Mouse (Mus musculus) adrenal gland, postnatal 36 days (tissue): ENCODE measurements around the gene Fbxo3. TPM values are rescaled to one million over a fixed set of nuclear protein-coding genes. Genes with fewer than 3 reads are reported as not detected.
"Not testable (repeated sequence)": the region's sequence is repeated elsewhere in the genome, so short reads cannot be mapped to it uniquely, and the experiment has no call there.

Experiments used
- DNase-seq, 2 experiments: peaks; one replicate each; pipeline ENCODE4 v3.0.0; 2021; ENCODE audit warnings: mixed read lengths in 1 of 2
- total RNA-seq, 2 experiments: library from RNA; stranded (reverse); gene quantifications; 2 replicates each; pipeline ENCODE4 v1.2.3; 2021

The Fbxo3 gene
- total RNA-seq, 2 experiments from 2014 or later: 71.5 to 103 TPM

GRCm38 (mm10) chr2:104096256-104096655, 68.7 kb downstream of the Fbxo3 start:
- DNase-seq: no peak

- DNase-seq: not testable (repeated sequence)
Observed at GRCm38 (mm10) chr2:104096796-104097195, 69.3 kb downstream of the Fbxo3 start.

- not testable (repeated sequence) for DNase-seq
Observed at GRCm38 (mm10) chr2:104097396-104097795, 69.9 kb downstream of the Fbxo3 start.

- DNase-seq: no peak
Observed at GRCm38 (mm10) chr2:104098529-104099230, 71.2 kb downstream of the Fbxo3 start.

- no peak for DNase-seq
Observed at GRCm38 (mm10) chr2:104099231-104099585, 71.7 kb downstream of the Fbxo3 start.

GRCm38 (mm10) chr2:104099946-104100345, 72.4 kb downstream of the Fbxo3 start:
- no peak for DNase-seq

GRCm38 (mm10) chr2:104104800-104105199, 77.3 kb downstream of the Fbxo3 start:
- no peak for DNase-seq

GRCm38 (mm10) chr2:104109021-104109420, 81.5 kb downstream of the Fbxo3 start:
- not testable (repeated sequence) for DNase-seq

GRCm38 (mm10) chr2:104109528-104109927, 82.0 kb downstream of the Fbxo3 start:
- no peak for DNase-seq

- DNase-seq: no peak
Observed at GRCm38 (mm10) chr2:104110031-104110430, 82.5 kb downstream of the Fbxo3 start.

GRCm38 (mm10) chr2:104111170-104111797, 83.8 kb downstream of the Fbxo3 start:
- DNase-seq: not testable (repeated sequence)

Other genes with a start within 250 kb of the Fbxo3 start
- gene Caprin1, start 230.1 kb upstream of the Fbxo3 start, total RNA-seq: 100 to 1,000 TPM; 433 to 467 TPM
- gene Lmo2, start 69.7 kb upstream of the Fbxo3 start, total RNA-seq: 10 to 100 TPM; 27.9 to 32.2 TPM
- not detected for gene 4931422A03Rik, start 640 bp downstream of the Fbxo3 start, total RNA-seq
- under 1 TPM; 0.26 to 0.46 TPM for gene Gm10912, start 38.1 kb downstream of the Fbxo3 start, total RNA-seq
- not detected for gene Gm10799, start 40.8 kb downstream of the Fbxo3 start, total RNA-seq
- gene Cd59b, start 42.1 kb downstream of the Fbxo3 start, total RNA-seq: 1 to 10 TPM; 6.8 to 7.8 TPM
- 100 to 1,000 TPM in 1 of 2 experiments, 10 to 100 TPM in 1; 85.0 to 104 TPM for gene Cd59a, start 68.1 kb downstream of the Fbxo3 start, total RNA-seq
- 1 to 10 TPM; 1.1 to 2.1 TPM for gene A930018P22Rik, start 95.0 kb downstream of the Fbxo3 start, total RNA-seq